ENCODE assay signal across 11 mouse cellular contexts in the genomic region with DNA sequence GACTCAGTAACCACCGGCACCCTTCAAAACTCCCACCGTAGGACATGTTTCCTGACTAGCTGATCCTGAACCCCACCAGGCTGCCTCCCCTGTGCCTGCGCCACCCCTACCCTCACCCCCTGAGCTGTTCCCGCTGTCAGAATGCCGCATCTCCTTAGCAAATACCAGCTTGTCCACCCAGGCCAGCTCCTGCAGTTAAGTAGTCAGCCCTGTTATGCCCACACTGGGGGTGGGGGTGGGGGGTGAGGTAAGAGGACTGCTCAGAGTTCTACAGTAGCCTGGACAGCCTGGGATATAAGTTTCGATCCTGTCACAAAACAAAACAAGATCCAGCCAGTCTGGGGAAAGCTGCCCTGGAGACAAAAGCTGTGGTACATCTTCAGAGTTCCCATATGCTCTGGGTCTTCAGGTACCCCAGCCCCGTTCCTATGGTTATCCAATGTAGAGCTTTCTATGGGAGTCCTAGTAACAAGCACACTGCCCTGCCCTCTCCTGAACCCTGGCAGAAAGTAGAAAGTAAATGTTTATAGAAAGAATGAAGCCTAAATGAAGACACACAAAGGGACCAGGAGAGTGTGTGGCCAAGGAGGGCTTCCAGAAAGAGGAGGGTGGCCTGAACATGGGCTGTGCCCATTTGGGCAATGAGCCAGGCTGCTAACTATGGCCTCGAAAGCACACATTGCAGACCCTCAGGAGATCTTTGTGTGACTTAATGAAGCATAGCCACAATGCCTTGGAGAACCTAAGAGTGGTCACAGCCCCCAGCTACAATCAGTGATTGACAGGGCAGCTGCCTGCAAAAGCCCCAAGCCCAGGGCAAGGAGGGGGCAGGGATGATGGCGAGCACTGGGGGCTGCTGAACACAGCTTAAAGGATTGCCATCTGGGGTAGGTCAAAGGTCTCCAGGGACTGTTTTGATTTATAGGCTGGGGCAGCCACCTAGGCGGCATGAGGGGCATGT. TPM values are rescaled to one million over a fixed set of nuclear protein-coding genes. Genes with fewer than 3 reads are reported as not detected.
DNase-seq lines count a peak whose midpoint lies in the region; ATAC-seq and TF ChIP-seq lines count a peak whose summit lies in the region.
"Had no signal": no experiment of that assay in that cellular context is flagged by ENCODE, and none has a peak within 500 bp of the region (broad histone marks: within the 10 kb centered on the region; RNA-seq: fewer than 3 reads in every experiment).

No protein-coding gene starts in this region.

- peak; percentile 39 for DNase-seq in kidney, adult 18-20 months
- DNase-seq in kidney, postnatal 36 days = no peak
- DNase-seq in retina, postnatal 7 days (ENCODE audit: low read depth, low spot score) = peak; percentile 24
- DNase-seq in urinary bladder, adult 18-20 months (ENCODE audit: low spot score in 2 of 2) = no peak
- DNase-seq in gastrocnemius, adult 2 months = no peak
- DNase-seq in spleen, postnatal 36 days (ENCODE audit: low spot score in 2 of 2) = no peak
- DNase-seq: thymus, adult 18-20 months had no signal

- no peak overlapping the region; the same call in 1 of the 2 replicates for H3K4me2 ChIP-seq in forebrain, embryonic 15.5 days (replicated peaks)
- peak overlapping the region; percentile 26 for H3K4me2 ChIP-seq in limb, embryonic 12.5 days

- no peak overlapping the region for H3K9ac ChIP-seq in forebrain, embryonic 15.5 days (replicated peaks)
- H3K9ac ChIP-seq in limb, embryonic 12.5 days (replicated peaks) = 0 out of 2 replicates have a peak overlapping the region, but pooled peaks have one; percentile 12

- H3K4me1 ChIP-seq in forebrain, embryonic 15.5 days = peaks cover 46% of the 10 kb centered on the region
- peaks cover 73% of the 10 kb centered on the region for H3K4me1 ChIP-seq in limb, embryonic 12.5 days (replicated peaks)

- H3K36me3 ChIP-seq in forebrain, embryonic 15.5 days = no peaks in the 10 kb centered on the region
- H3K36me3 ChIP-seq in limb, embryonic 12.5 days = no peaks in the 10 kb centered on the region; the same call in 1 of the 2 replicates

- ATAC-seq in forebrain, embryonic 15.5 days (replicated peaks) = peak; percentile 84
- peak; percentile 66 for ATAC-seq in limb, embryonic 12.5 days (ENCODE audit: insufficient number of reproducible peaks, insufficient read depth, low FRiP score, low TSS enrichment, low read depth)

- TF ChIP-seq CTCF in gastrocnemius, adult 2 months (IDR thresholded peaks at IDR 0.05) = no peak

- WGBS in forebrain, embryonic 15.5 days = 19% methylated on average over 10 of the region's 10 CpGs
- WGBS in limb, embryonic 12.5 days = 29% methylated on average over 10 of the region's 10 CpGs

- no peaks in the 10 kb centered on the region for H3K27me3 ChIP-seq in forebrain, embryonic 15.5 days
- 0 out of 2 replicates have a peak, but pooled peaks cover 3% of the 10 kb centered on the region for H3K27me3 ChIP-seq in limb, embryonic 12.5 days

- H3K9me3 ChIP-seq in forebrain, embryonic 15.5 days = no peaks in the 10 kb centered on the region
- H3K9me3 ChIP-seq in limb, embryonic 12.5 days = no peaks in the 10 kb centered on the region

- intact Hi-C loops in gastrocnemius, adult 2 months (cut with DNase I) = no loop called here

- H3K4me3 ChIP-seq in forebrain, embryonic 15.5 days = no peak overlapping the region
- H3K4me3 ChIP-seq in limb, embryonic 12.5 days (replicated peaks) = no peak overlapping the region
- no peak overlapping the region for H3K4me3 ChIP-seq in gastrocnemius, adult 2 months

- H3K27ac ChIP-seq in forebrain, embryonic 15.5 days (replicated peaks) = peak overlapping the region; percentile 69
- H3K27ac ChIP-seq in limb, embryonic 12.5 days = peak overlapping the region; percentile 78
- no peak overlapping the region for H3K27ac ChIP-seq in gastrocnemius, adult 2 months

RNA-seq across cellular contexts. Expression of a gene that starts 38.3 kb away (rescaled TPM):
- polyA plus RNA-seq in forebrain, embryonic 15.5 days (2015; fragmentation: Nextera tagmentation; extraction: Ambion mirVana) = 24.7 and 25.6 TPM in 2 replicates
- 56.2 and 60.8 TPM in 2 replicates for polyA plus RNA-seq in limb, embryonic 12.5 days (2016; fragmentation: Nextera tagmentation; extraction: Ambion mirVana)
- 1 to 10 TPM in 1 of 2 experiments, under 1 TPM in 1; 0.94 to 2.3 TPM for total RNA-seq in gastrocnemius, adult 2 months (2021)
- total RNA-seq: CH12.LX; neutrophil, adult 5-6 weeks had no signal

Comparison
In these comparisons a context has a peak if more than half of its experiments do, and no peak if none do; other contexts are left out.
1. DNase-seq: peak in kidney, adult 18-20 months (single experiment) and retina, postnatal 7 days (single experiment); none in kidney, postnatal 36 days (0 of 2), urinary bladder, adult 18-20 months (0 of 2), gastrocnemius, adult 2 months (single experiment) and spleen, postnatal 36 days (0 of 2).